Mouse (Mus musculus): ENCODE measurements around the gene Fam83e.

The Fam83e gene

DNA sequence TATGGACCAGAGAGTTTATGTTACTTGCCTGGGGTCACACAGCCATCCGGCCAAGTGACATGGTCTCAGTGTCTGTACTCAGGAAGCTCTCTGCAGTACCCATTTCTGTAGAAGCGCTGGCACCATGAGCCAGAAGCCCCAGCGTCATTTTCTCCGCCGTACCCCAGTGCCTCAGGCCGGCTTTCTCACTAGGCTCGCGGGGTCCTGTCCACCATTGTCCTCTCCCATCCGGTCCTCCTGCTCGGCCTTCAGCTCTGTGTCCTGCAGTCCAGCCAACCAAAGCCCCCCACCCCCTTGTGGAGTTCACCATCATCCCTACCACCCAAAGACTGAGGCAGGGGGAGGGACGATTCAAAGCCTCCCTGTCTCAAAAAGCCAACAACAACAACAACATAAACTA, 19.4 kb upstream of the Fam83e start:
- DNase-seq (ENCODE audit: low read depth, low spot score), result no peak

GRCm38 (mm10) chr7:45702316-45702715, 18.7 kb upstream of the Fam83e start:
- no peak for DNase-seq (ENCODE audit: low read depth, low spot score)

DNA sequence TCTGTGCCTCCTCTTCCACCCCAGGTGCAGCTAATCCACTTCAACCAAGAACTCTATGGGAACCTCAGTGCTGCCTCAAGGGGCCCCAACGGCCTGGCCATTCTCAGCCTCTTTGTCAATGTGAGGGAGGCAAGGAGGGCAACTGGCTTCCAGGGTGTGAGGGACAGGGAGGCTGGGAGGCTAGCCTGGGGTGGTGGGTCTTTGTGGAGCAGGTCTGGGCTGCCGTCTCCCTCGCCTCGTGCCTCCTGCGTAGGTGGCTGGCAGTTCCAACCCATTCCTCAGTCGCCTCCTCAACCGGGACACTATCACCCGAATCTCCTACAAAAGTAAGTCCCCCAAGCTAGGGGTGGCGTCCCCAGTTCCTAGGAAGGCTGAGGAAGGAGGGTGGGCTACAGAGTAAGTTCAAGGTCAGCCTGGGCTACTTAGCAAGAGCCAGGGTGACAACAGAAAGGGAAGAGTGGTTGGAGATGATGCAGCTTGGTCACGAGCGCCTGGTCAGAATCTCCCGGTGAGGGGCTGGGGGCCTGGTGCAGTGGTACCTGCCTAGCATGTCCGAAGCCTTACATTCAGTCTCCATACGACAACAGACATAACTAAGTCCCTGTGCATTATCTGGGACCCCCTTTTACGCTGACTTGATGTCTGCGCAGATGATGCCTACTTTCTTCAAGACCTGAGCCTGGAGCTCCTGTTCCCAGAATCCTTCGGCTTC, 18.0 kb upstream of the Fam83e start:
- DNase-seq (ENCODE audit: low read depth, low spot score), result no peak

DNA sequence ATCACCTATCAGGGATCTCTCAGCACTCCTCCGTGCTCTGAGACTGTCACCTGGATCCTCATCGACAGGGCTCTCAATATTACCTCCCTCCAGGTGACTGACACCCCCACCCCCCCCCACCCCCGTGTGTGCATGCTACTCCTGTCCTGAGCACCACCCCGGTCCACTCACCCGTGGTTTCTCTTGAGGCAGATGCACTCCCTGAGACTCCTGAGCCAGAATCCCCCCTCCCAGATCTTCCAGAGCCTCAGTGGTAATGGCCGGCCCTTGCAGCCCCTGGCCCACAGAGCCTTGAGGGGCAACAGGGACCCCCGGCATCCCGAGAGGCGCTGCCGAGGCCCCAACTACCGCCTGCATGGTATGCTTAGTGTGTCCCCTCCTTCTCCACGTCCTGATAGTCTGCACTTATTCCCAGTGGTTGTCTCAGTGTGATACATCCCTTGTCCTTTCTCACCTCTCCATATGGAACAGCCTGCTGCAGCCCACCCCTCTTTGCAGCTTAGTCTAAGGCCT, 17.4 kb upstream of the Fam83e start:
- no peak for DNase-seq (ENCODE audit: low read depth, low spot score)

DNA sequence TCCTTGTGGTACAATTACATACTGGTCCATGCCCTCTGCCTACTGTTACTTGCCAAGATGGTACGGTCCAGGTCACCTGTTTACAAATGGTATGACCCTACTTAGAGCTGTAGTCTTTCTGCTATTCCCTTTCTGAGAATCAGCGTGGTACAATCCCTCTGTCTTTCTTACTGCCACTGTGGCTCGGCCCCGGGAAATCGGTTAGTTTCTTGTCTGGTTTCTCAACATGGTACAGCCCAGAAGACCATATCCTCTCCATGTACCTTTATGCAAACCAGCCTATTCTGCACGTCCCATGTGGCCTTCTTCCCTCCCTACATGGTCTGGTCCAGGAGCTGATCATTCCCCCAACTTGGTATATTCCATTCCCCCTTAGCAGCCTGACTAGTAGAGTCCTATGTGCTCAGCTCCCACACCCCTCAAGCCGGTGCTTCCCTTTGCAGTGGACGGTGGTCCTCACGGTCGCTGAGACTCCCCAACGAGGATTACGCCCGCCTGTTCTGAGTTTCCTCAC, 16.9 kb upstream of the Fam83e start:
- no peak for DNase-seq (ENCODE audit: low read depth, low spot score)

DNA sequence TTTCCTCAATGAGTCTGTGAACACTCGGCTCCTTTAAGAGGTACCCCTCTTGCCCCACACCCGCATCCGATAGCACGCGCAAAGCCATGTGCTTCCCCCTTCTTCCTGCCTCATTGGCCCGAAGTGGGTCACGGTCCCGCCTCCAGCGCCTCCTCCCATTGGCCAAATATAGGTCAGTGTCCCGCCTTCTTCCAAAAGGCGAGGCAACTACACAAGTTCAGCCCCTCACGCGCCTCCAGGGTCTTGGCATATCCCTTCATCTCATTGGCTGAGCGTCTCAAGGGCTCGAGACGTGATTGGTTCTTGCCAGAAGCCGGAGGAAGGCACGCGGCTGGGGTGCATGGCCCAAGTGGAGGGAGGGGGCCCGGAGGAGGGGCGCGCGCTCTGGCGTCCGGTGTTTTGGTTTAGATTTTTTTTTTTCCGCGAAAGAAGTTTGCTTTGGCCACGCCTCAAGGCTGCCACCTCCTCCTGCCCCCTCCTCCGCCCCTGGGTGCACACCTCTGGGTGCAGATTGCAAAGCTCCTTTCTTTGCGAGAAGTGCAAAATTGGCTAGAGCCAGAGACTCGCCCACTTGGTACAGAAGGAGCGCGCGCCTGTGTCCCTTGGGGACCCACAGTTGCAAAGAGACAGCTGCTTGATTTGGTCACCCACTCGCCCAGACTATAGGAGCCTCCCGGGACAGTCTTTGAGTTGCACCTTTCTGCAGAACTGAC, 16.1 kb upstream of the Fam83e start, which contains the start of gene Dbp:
TSS of gene Dbp (plus strand) at position 359 of the 713 bp plus-strand sequence.
- peak; percentile 98 for DNase-seq (ENCODE audit: low read depth, low spot score)

GRCm38 (mm10) chr7:45705443-45705864, 15.6 kb upstream of the Fam83e start:
- DNase-seq (ENCODE audit: low read depth, low spot score), result no peak

- no peak for DNase-seq (ENCODE audit: low read depth, low spot score)
These were observed 15.1 kb upstream of the Fam83e start for GRCm38 (mm10) chr7:45705873-45706281.

DNA sequence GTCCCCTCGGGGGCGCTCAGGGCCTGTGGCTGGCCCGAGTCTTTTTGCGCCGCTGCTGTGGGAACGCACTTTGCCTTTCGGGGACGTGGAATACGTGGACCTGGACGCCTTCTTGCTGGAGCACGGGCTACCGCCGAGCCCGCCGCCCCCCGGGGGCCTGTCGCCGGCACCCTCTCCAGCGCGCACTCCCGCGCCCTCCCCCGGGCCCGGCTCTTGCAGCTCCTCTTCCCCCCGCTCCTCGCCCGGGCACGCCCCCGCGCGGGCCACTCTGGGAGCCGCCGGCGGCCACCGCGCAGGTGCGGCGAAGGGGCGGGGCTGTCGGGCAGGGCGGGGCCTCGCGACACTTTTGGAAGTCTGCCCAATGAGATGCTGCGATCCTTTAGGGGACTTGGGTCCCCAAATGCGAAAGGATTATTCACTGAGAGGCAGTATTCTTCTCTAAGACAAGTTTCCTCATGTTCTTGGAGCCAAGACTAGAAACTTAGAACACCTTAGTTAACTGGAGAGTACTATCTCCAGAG, 14.2 kb upstream of the Fam83e start:
- DNase-seq (ENCODE audit: low read depth, low spot score), result no peak

- DNase-seq (ENCODE audit: low read depth, low spot score), result peak; percentile 89
These were observed 13.5 kb upstream of the Fam83e start for GRCm38 (mm10) chr7:45707375-45707967.

DNA sequence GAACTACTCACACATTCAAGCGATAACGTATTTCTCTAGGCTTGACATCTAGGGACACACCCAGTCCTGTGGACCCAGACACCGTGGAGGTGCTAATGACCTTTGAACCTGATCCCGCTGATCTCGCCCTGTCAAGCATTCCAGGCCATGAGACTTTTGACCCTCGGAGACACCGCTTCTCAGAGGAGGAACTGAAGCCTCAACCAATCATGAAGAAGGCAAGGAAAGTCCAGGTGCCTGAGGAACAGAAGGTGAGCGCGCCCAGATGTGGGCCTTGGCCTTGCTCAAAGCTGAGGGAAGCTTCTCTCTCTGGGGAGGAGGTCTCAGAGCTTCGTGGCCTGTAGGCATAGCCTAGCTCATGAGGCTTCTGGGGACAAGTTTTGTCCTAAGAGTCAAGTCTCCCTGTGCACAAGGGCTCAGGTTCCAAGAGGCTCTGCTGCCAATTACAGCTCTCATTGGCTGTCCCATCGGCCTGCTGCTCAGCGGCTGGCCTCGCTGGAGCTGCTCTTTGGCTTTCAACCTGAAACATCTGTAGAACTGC, 12.7 kb upstream of the Fam83e start:
- DNase-seq (ENCODE audit: low read depth, low spot score), result no peak

GRCm38 (mm10) chr7:45709036-45709435, 12.0 kb upstream of the Fam83e start:
- DNase-seq (ENCODE audit: low read depth, low spot score), result no peak

DNA sequence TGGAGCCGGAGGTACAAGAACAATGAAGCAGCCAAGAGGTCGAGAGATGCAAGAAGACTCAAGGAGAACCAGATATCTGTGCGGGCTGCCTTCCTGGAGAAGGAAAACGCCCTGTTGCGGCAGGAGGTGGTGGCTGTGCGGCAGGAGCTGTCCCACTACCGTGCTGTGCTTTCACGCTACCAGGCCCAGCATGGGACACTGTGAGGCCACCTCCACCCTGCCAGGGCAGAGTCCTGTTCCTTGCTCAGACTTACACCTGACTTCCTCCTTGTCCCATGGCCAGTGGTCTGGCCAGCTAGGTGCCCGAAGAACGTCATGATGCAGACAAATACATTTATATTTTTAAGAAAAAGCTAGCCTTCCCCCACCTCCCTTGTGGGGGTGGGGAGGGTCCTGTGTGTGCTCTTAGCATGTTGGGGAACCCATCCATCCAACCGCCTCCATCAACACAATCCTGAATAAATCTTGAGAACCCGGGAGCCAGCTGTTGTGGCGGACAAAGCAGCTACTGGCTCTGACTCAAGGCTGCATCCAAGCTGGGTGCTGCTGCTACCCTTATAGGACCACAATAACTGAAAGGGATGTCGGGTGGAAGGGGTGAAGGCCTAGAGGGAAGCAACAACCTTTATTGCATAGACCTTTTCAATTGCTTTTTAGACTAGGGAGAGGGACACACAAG, 11.2 kb upstream of the Fam83e start:
- no peak for DNase-seq (ENCODE audit: low read depth, low spot score)

GRCm38 (mm10) chr7:45710477-45711191, 10.4 kb upstream of the Fam83e start:
- no peak for DNase-seq (ENCODE audit: low read depth, low spot score)

DNA sequence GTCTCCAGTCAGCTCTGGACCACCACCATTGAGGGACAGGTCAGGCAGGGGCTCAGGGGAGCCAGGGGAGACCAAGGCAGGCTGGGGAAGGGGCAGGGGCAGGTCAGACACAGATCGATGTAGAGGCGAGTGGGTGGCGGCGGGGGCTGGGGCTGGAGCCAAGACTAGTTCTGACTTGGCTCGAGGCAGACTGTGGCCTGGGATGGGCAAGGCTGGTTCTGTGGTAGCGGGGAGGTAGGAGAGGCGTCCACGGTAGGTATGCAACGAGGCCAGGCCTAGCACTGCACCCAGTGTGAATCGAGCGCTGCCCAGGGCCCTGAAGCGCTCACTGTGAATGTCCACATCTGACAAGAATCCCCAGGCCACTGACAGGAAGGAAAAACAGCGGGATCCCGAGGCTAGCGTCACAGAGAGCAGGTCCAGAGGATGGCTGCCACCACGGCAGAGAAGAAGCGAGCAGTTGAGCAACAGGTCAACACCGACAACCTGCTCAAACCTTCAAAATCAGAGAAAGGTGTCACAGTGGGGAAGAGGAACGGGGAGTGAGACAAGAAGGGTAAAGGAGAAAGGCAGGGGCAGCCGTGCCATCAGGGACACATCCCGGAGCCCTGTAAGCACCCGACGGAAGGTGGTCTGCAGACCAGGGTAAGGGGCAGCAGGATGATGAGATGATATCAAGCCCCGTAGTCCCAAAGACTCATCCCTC, 9.5 kb upstream of the Fam83e start:
- no peak for DNase-seq (ENCODE audit: low read depth, low spot score)

DNA sequence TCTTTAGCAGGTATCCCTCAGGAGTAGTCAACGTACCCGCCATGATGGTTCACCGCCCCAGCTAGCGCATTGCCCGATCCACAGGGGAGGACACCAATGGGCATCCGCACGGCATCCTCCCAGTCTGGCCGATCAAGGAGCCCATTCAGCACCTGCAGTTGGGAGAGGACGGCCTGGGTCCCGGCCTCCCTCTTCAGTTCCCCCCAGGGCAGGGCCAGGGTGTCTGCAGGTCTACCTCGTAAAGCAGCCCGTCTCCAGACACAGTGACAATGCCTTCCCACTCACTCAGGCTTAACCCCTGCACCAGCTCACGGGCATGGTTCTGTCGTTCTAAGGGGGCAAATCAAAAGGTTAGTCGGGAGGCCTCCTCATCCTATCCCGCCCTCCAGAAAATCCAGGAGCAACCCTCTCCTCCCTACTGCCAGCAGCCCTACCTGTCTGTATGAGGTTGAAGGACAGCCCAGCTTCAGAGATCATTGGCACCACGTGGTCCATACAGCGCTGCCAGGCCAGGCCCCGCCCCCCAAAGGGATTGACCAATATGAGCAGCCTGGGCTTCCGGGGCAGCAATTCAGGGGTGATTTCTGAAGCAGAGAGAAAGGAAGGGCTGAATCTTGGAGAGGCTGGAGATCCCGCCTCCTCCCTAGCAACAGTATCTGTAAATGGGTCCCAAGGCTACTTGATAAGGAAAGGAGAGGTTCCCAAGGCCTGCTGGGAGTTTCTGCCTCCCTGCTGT, 8.8 kb upstream of the Fam83e start:
- DNase-seq (ENCODE audit: low read depth, low spot score), result no peak

- DNase-seq (ENCODE audit: low read depth, low spot score), result no peak
These were observed 7.6 kb upstream of the Fam83e start for GRCm38 (mm10) chr7:45713396-45713795.

- DNase-seq (ENCODE audit: low read depth, low spot score), result no peak
These were observed 7.0 kb upstream of the Fam83e start for GRCm38 (mm10) chr7:45713881-45714520.

DNA sequence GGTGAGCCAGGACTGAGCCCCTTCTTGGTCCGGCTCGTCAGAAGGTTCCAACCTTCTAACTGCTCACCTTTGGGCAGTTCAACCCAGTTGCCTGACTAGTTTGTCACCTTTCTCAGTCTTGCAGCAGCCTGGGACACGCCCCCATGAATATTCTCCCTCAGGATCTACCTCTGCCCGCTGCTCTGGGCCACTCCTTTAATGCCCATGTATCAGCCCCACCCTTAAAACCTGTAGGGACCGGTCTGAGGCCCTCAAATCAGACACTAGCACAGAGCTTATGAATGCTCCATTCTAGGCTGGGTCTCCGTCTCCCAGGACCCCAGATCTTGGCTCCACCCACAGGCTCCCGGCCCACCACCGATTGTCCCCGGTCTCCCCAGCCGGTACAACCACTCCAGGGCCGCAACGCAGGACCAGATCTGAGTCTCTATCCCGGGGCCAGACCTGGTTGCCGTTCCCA, 6.4 kb upstream of the Fam83e start:
- DNase-seq (ENCODE audit: low read depth, low spot score), result no peak
